Mouse (Mus musculus) kidney, adult 2 months (tissue): ENCODE measurements around the gene Efhc1. TPM values are rescaled to one million over a fixed set of nuclear protein-coding genes. Genes with fewer than 3 reads are reported as not detected.

Source experiments
- DNase-seq: peaks from one replicate; pipeline ENCODE4 v3.0.0; 2021
- H3K27ac ChIP-seq: fragments of 200-500 bp; 2 replicates; pipeline ENCODE4 v1.5.1; 2012; ENCODE audit warnings: low read depth, low read length, control low read depth, inconsistent platforms; ENCODE audit not compliant: insufficient read depth
- H3K27me3 ChIP-seq: fragments of 200-500 bp; replicated peaks from 2 replicates; pipeline ENCODE4 v1.6.1; 2012; ENCODE audit warnings: mild to moderate bottlenecking, moderate library complexity, low read length, inconsistent platforms; ENCODE audit not compliant: control insufficient read depth, insufficient read depth
- H3K36me3 ChIP-seq: fragments of 200-500 bp; 2 replicates; pipeline ENCODE4 v1.6.1; 2012; ENCODE audit warnings: mild to moderate bottlenecking, moderate library complexity, low read length, inconsistent platforms; ENCODE audit not compliant: control insufficient read depth, insufficient read depth
- H3K4me1 ChIP-seq: fragments of 200-500 bp; 2 replicates; pipeline ENCODE4 v1.6.1; 2011; ENCODE audit warnings: low read length; ENCODE audit not compliant: control insufficient read depth, insufficient read depth
- H3K4me3 ChIP-seq: fragments of 200-500 bp; 2 replicates; pipeline ENCODE4 v1.5.1; 2011; ENCODE audit warnings: mild to moderate bottlenecking, low read depth, low read length, control low read depth; ENCODE audit not compliant: insufficient read depth
- CTCF ChIP-seq: fragments of 200-500 bp; conservative IDR thresholded peaks from 2 replicates; pipeline ENCODE4 v1.5.1; 2011; ENCODE audit warnings: low read depth, mild to moderate bottlenecking, control low read depth, low read length, moderate library complexity, mixed read lengths; ENCODE audit not compliant: insufficient read depth, insufficient read length
- POLR2A ChIP-seq: fragments of 200-500 bp; IDR thresholded peaks from one replicate; pipeline ENCODE4 v1.6.1; 2011; ENCODE audit warnings: low read depth, low read length, control low read depth
- WGBS: fragments of 180-500 bp; shearing (Covaris S2); methylation state at CpG from one replicate; pipeline ENCODE4 v1.1.7; 2018; 5-methylcytosine and 5-hydroxymethylcytosine counted together
- polyA plus RNA-seq: library from polyadenylated mRNA; depleted of rRNA; stranded (reverse); fragments of >200 nt; gene quantifications from 2 replicates; pipeline ENCODE4 v1.2.3, GENCODE M21; 2012

Efhc1 gene
- polyA plus RNA-seq, 1 experiment, result 0.48 TPM

GRCm38 (mm10) chr1:20943016-20943415, 8.4 kb upstream of the Efhc1 start:
- DNase-seq, result no peak
- no peaks in the 10 kb centered on the region for H3K27me3 ChIP-seq
- TF ChIP-seq CTCF (no peak), POLR2A (no peak)
- H3K27ac ChIP-seq, result no peak overlapping the region
- no peak overlapping the region for H3K4me3 ChIP-seq
- WGBS, result 98% methylated on average over 2 of the region's 2 CpGs
- H3K4me1 ChIP-seq, result no peaks in the 10 kb centered on the region
- no peaks in the 10 kb centered on the region for H3K36me3 ChIP-seq

- DNase-seq, result no peak
- no peaks in the 10 kb centered on the region for H3K36me3 ChIP-seq
- 0 out of 2 replicates have a peak, but pooled peaks cover 3% of the 10 kb centered on the region for H3K4me1 ChIP-seq
- 12% methylated on average over 16 of the region's 16 CpGs for WGBS
- peak overlapping the region; percentile 56 for H3K4me3 ChIP-seq
- no peaks in the 10 kb centered on the region for H3K27me3 ChIP-seq
- no peak for TF ChIP-seq POLR2A
- TF ChIP-seq CTCF, result no peak
- H3K27ac ChIP-seq, result no peak overlapping the region
Measured at GRCm38 (mm10) chr1:20951799-20952198, 373 bp downstream of the Efhc1 start.

- no peak for TF ChIP-seq POLR2A
- no peak for TF ChIP-seq CTCF
- Histone ChIP-seq H3K36me3 (no peaks in the 10 kb centered on the region), H3K27me3 (no peaks in the 10 kb centered on the region), H3K4me1 (0 out of 2 replicates have a peak, but pooled peaks cover 3% of the 10 kb centered on the region), H3K27ac (no peak overlapping the region), H3K4me3 (no peak overlapping the region)
- 80% methylated on average over 3 of the region's 3 CpGs for WGBS
- no peak for DNase-seq
Measured at GRCm38 (mm10) chr1:20954876-20955275, 3.5 kb downstream of the Efhc1 start.

GRCm38 (mm10) chr1:20969642-20970041, 18.2 kb downstream of the Efhc1 start:
- TF ChIP-seq POLR2A (no peak), CTCF (no peak)
- Histone ChIP-seq H3K36me3 (no peaks in the 10 kb centered on the region), H3K27ac (no peak overlapping the region), H3K27me3 (no peaks in the 10 kb centered on the region), H3K4me3 (no peak overlapping the region), H3K4me1 (no peaks in the 10 kb centered on the region)
- DNase-seq, result no peak
- WGBS, result 89% methylated on average over 2 of the region's 2 CpGs

- Histone ChIP-seq H3K36me3 (no peaks in the 10 kb centered on the region), H3K4me3 (no peak overlapping the region), H3K27ac (no peak overlapping the region), H3K4me1 (no peaks in the 10 kb centered on the region), H3K27me3 (no peaks in the 10 kb centered on the region)
- TF ChIP-seq POLR2A (no peak), CTCF (no peak)
- WGBS, result 94% methylated on average over 6 of the region's 6 CpGs
- no peak for DNase-seq
Measured at GRCm38 (mm10) chr1:20973389-20973788, 22.0 kb downstream of the Efhc1 start.

GRCm38 (mm10) chr1:20974341-20975135, 23.1 kb downstream of the Efhc1 start:
- TF ChIP-seq POLR2A (no peak), CTCF (no peak)
- H3K4me1 ChIP-seq, result no peaks in the 10 kb centered on the region
- no peak overlapping the region for H3K4me3 ChIP-seq
- no peak overlapping the region for H3K27ac ChIP-seq
- no peaks in the 10 kb centered on the region for H3K36me3 ChIP-seq
- H3K27me3 ChIP-seq, result no peaks in the 10 kb centered on the region
- 58% methylated on average over 9 of the region's 9 CpGs for WGBS
- peak; percentile 26 for DNase-seq

- H3K36me3 ChIP-seq, result no peaks in the 10 kb centered on the region
- no peak for DNase-seq
- no peak overlapping the region for H3K4me3 ChIP-seq
- WGBS, result 86% methylated on average over 1 of the region's 1 CpGs
- no peak for TF ChIP-seq POLR2A
- TF ChIP-seq CTCF, result no peak
- no peaks in the 10 kb centered on the region for H3K4me1 ChIP-seq
- H3K27ac ChIP-seq, result no peak overlapping the region
- no peaks in the 10 kb centered on the region for H3K27me3 ChIP-seq
Measured at GRCm38 (mm10) chr1:20980553-20980952, 29.1 kb downstream of the Efhc1 start.
